Mouse (Mus musculus): Measurements from ENCODE around the gene Alg9. TPM values are rescaled to one million over a fixed set of nuclear protein-coding genes. Genes with fewer than 3 reads are reported as not detected.

Gene Alg9
- polyA plus RNA-seq, 1 experiment from 2014 or later: 60.3 TPM

DNA sequence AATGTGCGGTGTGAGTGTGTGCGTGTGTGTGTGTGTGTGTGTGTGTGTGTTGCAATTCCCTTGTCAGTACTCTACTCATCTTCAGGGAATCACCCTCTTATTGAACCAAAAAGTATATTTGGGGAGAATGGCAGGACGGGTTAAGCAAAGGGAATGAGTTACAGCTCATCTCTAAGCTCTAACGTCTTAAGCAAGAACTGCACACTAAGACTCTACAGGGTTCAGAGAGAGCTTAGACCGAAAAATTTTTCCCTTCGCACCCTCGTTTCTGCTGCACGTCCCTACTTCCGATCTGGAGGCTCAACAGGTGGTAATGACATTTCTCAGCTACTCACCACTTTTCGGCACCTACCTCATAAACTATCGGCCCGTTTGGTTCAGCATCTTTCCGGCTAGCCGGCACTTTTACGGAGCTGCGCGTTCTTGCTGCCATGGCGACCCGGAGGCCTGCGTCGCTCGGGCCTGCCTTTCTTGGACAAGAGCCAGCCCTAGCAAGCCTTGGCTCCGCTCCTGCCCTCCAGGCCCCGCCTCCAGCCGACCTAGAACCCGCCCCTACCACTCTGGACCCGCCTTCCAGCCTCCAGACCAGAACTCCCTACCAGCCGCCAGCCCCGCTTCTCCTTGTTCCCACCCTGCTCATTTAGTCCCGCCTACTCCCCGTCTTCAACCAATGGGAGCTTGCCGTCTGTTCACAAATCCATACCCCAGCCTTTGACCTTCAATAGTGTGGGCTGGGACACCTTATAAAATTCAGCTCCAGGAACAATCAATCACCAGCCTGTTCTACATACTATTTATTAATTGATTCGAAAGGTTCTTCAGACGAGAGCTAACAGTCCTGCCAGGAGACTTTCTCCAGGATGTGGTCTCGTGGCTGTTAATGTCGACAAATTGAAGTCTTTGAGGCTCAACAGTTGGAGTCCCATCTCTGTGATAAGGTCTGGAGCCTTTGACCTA, 35.6 kb upstream of the Alg9 start, which contains the start of gene Dixdc1:
Gene Dixdc1 (minus strand): TSS at position 604 of the 957 bp plus-strand sequence.
- 13% methylated on average over 36 of the region's 36 CpGs for whole genome bisulfite sequencing
- Histone ChIP-seq H3K36me3 (ENCODE audit: control insufficient read depth, insufficient read depth, low read length) (no peaks in the 10 kb centered on the region), H3K27me3 (ENCODE audit: control insufficient read depth, insufficient read depth, low read length) (no peaks in the 10 kb centered on the region), H3K27ac (replicated peaks; ENCODE audit: low read depth, low read length) (no peak within 1 kb of the TSS), H3K4me1 (ENCODE audit: control insufficient read depth, insufficient read depth, low read length) (0 out of 2 replicates have a peak, but pooled peaks cover 4% of the 10 kb centered on the region), H3K9me3 (ENCODE audit: control insufficient read depth, low read length) (no peaks in the 10 kb centered on the region), H3K4me2 (ENCODE audit: low read length) (peak within 1 kb of the TSS; percentile 50), H3K4me3 (replicated peaks; ENCODE audit: low read depth, low read length) (peak within 1 kb of the TSS; percentile 28), H3K9ac (replicated peaks; ENCODE audit: low read length) (no peak within 1 kb of the TSS)
- ATAC-seq (ENCODE audit: low FRiP score, low TSS enrichment) (peak; percentile 93), DNase-seq (peak; percentile 90)

DNA sequence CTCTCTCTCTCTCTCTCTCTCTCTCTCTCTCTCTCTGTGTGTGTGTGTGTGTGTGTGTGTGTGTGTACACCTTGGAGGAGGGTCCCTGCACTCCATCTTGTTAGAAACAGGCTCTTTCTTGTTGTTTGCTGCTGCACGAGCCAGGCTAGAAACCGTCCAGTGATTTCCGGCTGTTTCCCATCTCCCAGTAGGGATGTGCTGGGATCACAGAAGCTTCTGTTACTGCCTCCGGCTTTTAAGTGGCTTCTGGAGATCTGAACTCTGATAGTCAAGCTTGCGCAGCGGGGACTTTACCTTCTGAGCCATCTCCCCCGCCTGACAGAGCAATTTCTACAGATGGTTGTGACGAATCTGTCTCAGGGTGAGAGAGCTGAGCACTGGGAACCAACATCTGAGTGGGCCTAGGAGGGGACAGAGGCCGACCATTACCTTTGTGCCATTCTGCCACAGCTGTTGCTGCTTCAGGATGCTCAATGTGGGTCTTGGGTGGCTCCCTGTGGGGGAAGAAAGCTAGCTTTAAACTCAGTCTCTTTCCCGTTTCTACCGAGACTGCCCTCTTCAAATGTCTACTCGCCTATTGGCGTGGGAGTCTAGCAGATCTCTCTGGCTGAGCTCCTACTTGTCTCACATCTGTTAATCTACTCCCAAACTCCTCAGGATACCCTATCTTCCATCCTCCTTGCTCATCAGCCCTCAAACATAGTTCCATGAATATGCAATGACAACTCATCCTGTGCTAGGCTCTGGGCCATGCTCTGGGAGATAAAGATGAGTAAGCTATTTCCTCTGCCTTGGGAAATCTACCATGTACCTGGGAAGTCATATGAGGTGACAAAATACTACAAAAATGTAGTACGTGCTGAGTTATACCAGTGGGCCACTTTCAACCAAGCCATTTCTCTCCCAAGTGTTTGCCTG, 33.7 kb upstream of the Alg9 start:
- 89% methylated on average over 14 of the region's 14 CpGs for WGBS

DNA sequence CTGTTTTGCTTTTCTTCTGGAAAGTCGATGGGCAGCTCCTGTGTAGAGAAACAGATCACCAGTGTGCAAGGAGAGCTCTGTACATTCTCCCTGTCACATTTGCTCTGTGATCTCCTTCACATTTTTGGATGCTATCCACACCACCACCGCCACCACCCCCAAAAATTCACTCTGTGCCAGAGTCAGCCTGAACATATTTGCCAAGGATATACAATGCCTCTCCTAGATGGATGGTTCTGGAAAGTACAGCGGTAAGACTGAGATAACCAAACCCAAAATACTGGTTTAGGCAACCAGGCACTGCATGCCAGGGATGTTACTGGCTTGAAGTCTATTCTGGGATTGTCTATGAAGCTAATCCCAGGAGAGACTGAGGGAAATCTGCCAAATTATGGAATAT, 32.6 kb upstream of the Alg9 start:
- WGBS: 85% methylated on average over 3 of the region's 3 CpGs
- no peak for DNase-seq
- Histone ChIP-seq H3K4me2 (ENCODE audit: low read length) (no peak overlapping the region), H3K4me1 (ENCODE audit: control insufficient read depth, insufficient read depth, low read length) (0 out of 2 replicates have a peak, but pooled peaks cover 13% of the 10 kb centered on the region), H3K27ac (replicated peaks; ENCODE audit: low read depth, low read length) (no peak overlapping the region), H3K4me3 (replicated peaks; ENCODE audit: low read depth, low read length) (no peak overlapping the region), H3K36me3 (ENCODE audit: control insufficient read depth, insufficient read depth, low read length) (no peaks in the 10 kb centered on the region), H3K9ac (replicated peaks; ENCODE audit: low read length) (no peak overlapping the region), H3K27me3 (ENCODE audit: control insufficient read depth, insufficient read depth, low read length) (peaks cover 3% of the 10 kb centered on the region; the same call in 1 of the 2 replicates), H3K9me3 (ENCODE audit: control insufficient read depth, low read length) (no peaks in the 10 kb centered on the region)
- no peak for ATAC-seq (ENCODE audit: low FRiP score, low TSS enrichment)

More for the DNA sequence above, 33.7 kb upstream of the Alg9 start:
- Histone ChIP-seq H3K9me3 (ENCODE audit: control insufficient read depth, low read length) (no peaks in the 10 kb centered on the region), H3K9ac (replicated peaks; ENCODE audit: low read length) (no peak overlapping the region), H3K27me3 (ENCODE audit: control insufficient read depth, insufficient read depth, low read length) (peaks cover 3% of the 10 kb centered on the region; the same call in 1 of the 2 replicates), H3K27ac (replicated peaks; ENCODE audit: low read depth, low read length) (no peak overlapping the region), H3K4me3 (replicated peaks; ENCODE audit: low read depth, low read length) (no peak overlapping the region), H3K4me1 (ENCODE audit: control insufficient read depth, insufficient read depth, low read length) (0 out of 2 replicates have a peak, but pooled peaks cover 7% of the 10 kb centered on the region), H3K36me3 (ENCODE audit: control insufficient read depth, insufficient read depth, low read length) (no peaks in the 10 kb centered on the region), H3K4me2 (ENCODE audit: low read length) (no peak overlapping the region)
- no peak for DNase-seq
- ATAC-seq (ENCODE audit: low FRiP score, low TSS enrichment): no peak

DNA sequence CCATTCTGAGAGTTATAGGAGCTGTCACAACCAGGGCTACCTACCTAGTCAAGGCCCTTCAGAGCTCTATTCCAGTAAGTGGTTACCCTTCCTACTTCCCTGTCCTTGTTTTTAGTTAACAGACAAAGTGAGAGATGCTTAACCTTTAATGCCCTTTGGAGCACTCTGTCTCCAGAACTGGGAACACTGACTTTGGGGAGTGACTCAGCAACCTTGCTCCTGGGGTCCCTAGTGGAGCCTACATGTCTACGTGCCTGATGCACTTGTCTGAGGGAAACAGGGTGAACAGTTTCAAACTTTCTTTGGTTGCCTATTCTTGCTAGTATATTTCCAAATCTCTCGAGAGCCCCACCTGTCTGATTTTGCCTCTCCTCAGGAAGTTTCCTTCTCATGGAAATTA, 32.1 kb upstream of the Alg9 start:
- WGBS: 72% methylated on average over 2 of the region's 2 CpGs
- peaks cover 3% of the 10 kb centered on the region; the same call in 1 of the 2 replicates for H3K27me3 ChIP-seq (ENCODE audit: control insufficient read depth, insufficient read depth, low read length)
- H3K4me3 ChIP-seq (replicated peaks; ENCODE audit: low read depth, low read length): no peak overlapping the region
- no peak overlapping the region for H3K27ac ChIP-seq (replicated peaks; ENCODE audit: low read depth, low read length)
- DNase-seq (no peak), ATAC-seq (ENCODE audit: low FRiP score, low TSS enrichment) (no peak)
- H3K36me3 ChIP-seq (ENCODE audit: control insufficient read depth, insufficient read depth, low read length): no peaks in the 10 kb centered on the region
- H3K4me1 ChIP-seq (ENCODE audit: control insufficient read depth, insufficient read depth, low read length): 0 out of 2 replicates have a peak, but pooled peaks cover 13% of the 10 kb centered on the region
- no peak overlapping the region for H3K9ac ChIP-seq (replicated peaks; ENCODE audit: low read length)
- H3K4me2 ChIP-seq (ENCODE audit: low read length): no peak overlapping the region
- no peaks in the 10 kb centered on the region for H3K9me3 ChIP-seq (ENCODE audit: control insufficient read depth, low read length)

DNA sequence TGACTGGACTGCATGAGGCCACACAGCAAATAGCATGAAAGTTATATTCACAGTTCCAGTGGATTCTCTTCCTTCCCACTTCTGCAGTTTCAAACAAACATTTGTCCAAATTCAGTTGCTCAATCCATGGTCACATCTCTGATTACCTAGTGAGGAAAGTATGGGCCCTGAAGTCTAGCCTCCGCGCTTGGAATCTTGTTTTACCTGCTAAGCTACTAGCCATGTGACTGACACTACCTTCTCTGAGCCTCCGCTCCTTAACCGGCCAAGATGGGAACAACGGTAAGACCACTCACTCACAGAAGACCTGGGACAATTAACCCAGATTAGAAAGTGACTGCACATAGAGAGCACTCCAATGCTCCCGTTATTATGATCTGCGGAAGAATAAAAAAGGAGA, 29.0 kb upstream of the Alg9 start:
- no peak for DNase-seq
- Histone ChIP-seq H3K9ac (replicated peaks; ENCODE audit: low read length) (0 out of 2 replicates have a peak overlapping the region, but pooled peaks have one; percentile 43), H3K27me3 (ENCODE audit: control insufficient read depth, insufficient read depth, low read length) (peaks cover 3% of the 10 kb centered on the region; the same call in 1 of the 2 replicates), H3K9me3 (ENCODE audit: control insufficient read depth, low read length) (no peaks in the 10 kb centered on the region), H3K4me3 (replicated peaks; ENCODE audit: low read depth, low read length) (peak overlapping the region; percentile 30; the same call in 1 of the 2 replicates), H3K4me2 (ENCODE audit: low read length) (peak overlapping the region; percentile 59), H3K4me1 (ENCODE audit: control insufficient read depth, insufficient read depth, low read length) (0 out of 2 replicates have a peak, but pooled peaks cover 8% of the 10 kb centered on the region), H3K27ac (replicated peaks; ENCODE audit: low read depth, low read length) (no peak overlapping the region), H3K36me3 (ENCODE audit: control insufficient read depth, insufficient read depth, low read length) (no peaks in the 10 kb centered on the region)
- 12% methylated on average over 7 of the region's 7 CpGs for WGBS
- ATAC-seq (ENCODE audit: low FRiP score, low TSS enrichment): no peak

DNA sequence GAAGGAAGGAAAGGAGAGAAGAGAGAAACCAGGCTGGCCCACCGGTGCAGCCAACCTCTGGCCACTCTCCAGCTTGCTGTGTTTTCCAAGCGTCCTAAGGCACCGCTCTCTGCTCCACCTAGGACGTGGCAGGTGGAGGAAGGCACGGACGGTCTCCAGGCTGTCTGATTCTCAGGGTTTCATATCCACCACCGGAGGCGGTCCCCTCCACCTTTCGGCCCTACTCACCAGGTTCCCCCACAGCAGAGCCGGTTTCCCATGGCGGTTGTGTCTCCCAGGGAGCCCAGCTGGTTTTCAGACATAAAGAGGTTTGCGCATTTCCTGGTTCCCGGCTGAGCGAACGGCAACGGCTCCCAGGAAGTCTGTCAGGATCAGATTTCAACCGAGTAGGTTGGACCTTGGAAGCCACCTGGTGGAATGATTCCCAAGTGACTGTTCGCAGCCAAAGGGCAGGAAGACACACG, 28.6 kb upstream of the Alg9 start, which contains the start of gene 2310030G06Rik:
Gene 2310030G06Rik (minus strand): TSS at position 323 of the 464 bp plus-strand sequence.
- ATAC-seq (ENCODE audit: low FRiP score, low TSS enrichment): no peak
- WGBS: 1% methylated on average over 19 of the region's 19 CpGs

DNA sequence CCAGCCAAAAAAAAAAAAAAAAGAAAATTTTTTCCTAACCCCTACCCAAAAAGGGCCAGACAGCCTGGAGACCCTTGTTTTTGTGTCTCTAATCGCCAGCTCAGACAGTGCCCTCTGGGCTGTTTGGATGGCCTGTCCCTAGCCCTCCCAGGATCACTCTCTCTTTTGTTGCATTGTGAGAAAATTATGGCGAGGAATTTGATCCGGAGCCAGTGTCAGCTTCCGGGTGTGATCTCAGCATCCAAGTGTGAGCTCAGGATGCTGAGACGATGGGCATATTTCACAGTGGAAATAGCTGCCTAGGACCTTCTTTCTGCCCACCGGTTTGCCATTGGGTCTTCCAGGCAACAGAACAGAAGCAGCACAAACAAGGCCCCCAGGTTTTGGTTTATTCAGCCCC, 24.1 kb upstream of the Alg9 start:
- no peaks in the 10 kb centered on the region for H3K36me3 ChIP-seq (ENCODE audit: control insufficient read depth, insufficient read depth, low read length)
- no peak overlapping the region for H3K9ac ChIP-seq (replicated peaks; ENCODE audit: low read length)
- H3K27ac ChIP-seq (replicated peaks; ENCODE audit: low read depth, low read length): no peak overlapping the region
- no peak for DNase-seq
- no peaks in the 10 kb centered on the region for H3K27me3 ChIP-seq (ENCODE audit: control insufficient read depth, insufficient read depth, low read length)
- H3K4me2 ChIP-seq (ENCODE audit: low read length): no peak overlapping the region
- H3K4me1 ChIP-seq (ENCODE audit: control insufficient read depth, insufficient read depth, low read length): 0 out of 2 replicates have a peak, but pooled peaks cover 8% of the 10 kb centered on the region
- H3K9me3 ChIP-seq (ENCODE audit: control insufficient read depth, low read length): no peaks in the 10 kb centered on the region
- no peak overlapping the region for H3K4me3 ChIP-seq (replicated peaks; ENCODE audit: low read depth, low read length)
- no peak for ATAC-seq (ENCODE audit: low FRiP score, low TSS enrichment)
- WGBS: 74% methylated on average over 6 of the region's 6 CpGs

More for the DNA sequence above, 28.6 kb upstream of the Alg9 start, which contains the start of gene 2310030G06Rik:
- Histone ChIP-seq H3K4me3 (replicated peaks; ENCODE audit: low read depth, low read length) (peak within 1 kb of the TSS; percentile 30), H3K27me3 (ENCODE audit: control insufficient read depth, insufficient read depth, low read length) (peaks cover 3% of the 10 kb centered on the region; the same call in 1 of the 2 replicates), H3K36me3 (ENCODE audit: control insufficient read depth, insufficient read depth, low read length) (no peaks in the 10 kb centered on the region), H3K27ac (replicated peaks; ENCODE audit: low read depth, low read length) (no peak within 1 kb of the TSS), H3K9ac (replicated peaks; ENCODE audit: low read length) (peak within 1 kb of the TSS; percentile 43), H3K4me2 (ENCODE audit: low read length) (peak within 1 kb of the TSS; percentile 59), H3K4me1 (ENCODE audit: control insufficient read depth, insufficient read depth, low read length) (0 out of 2 replicates have a peak, but pooled peaks cover 8% of the 10 kb centered on the region), H3K9me3 (ENCODE audit: control insufficient read depth, low read length) (no peaks in the 10 kb centered on the region)
- DNase-seq: peak; percentile 46

DNA sequence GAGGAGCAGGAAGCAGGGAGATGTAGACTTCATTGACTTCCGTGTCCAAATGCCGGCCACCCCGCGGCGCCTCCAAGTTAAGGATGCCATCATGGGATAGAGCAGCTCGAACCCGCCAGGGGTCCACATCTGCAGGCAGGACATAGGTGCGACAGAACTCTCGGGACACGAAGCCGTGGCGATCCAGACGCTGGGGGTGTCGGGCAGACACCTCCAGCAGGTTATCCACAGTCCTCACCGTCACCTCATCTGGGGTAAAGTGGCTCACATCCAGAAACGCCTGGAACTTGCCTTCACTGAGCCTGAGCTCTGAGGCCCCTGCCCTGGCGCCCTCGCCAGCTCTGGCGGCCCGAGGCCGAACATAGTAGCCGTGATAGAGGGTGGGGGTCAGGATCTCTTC, 23.5 kb upstream of the Alg9 start, which contains the start of gene Cryab:
Gene Cryab (plus strand): TSS at position 3 of the 400 bp plus-strand sequence.
- Histone ChIP-seq H3K9ac (replicated peaks; ENCODE audit: low read length) (no peak within 1 kb of the TSS), H3K36me3 (ENCODE audit: control insufficient read depth, insufficient read depth, low read length) (no peaks in the 10 kb centered on the region), H3K27ac (replicated peaks; ENCODE audit: low read depth, low read length) (no peak within 1 kb of the TSS), H3K27me3 (ENCODE audit: control insufficient read depth, insufficient read depth, low read length) (no peaks in the 10 kb centered on the region), H3K4me1 (ENCODE audit: control insufficient read depth, insufficient read depth, low read length) (0 out of 2 replicates have a peak, but pooled peaks cover 3% of the 10 kb centered on the region), H3K4me2 (ENCODE audit: low read length) (no peak within 1 kb of the TSS), H3K4me3 (replicated peaks; ENCODE audit: low read depth, low read length) (no peak within 1 kb of the TSS), H3K9me3 (ENCODE audit: control insufficient read depth, low read length) (no peaks in the 10 kb centered on the region)
- 79% methylated on average over 22 of the region's 22 CpGs for WGBS
- DNase-seq (no peak), ATAC-seq (ENCODE audit: low FRiP score, low TSS enrichment) (no peak)
